39 mouse cellular contexts compared by ENCODE assay signal in the genomic region with DNA sequence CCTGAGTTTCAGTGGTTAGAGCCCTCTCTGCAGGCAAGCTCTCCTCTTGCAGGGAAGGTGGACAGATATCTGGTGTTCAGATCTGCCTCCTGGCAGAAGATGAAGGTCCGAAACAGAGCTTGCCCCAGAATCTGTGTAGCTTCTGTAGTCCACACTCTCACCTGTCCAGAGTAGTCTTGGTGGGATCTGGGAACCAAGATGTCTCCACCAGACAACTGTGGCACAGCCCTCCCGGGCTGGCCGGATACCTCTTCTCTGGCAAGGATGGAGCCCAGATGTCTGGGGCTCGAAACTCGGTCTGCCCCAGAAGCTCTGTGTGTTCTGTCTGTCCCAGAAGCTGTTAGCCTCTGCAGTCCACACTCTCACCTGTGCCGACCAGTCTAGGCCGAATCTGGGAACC. TPM values are rescaled to one million over a fixed set of nuclear protein-coding genes. Genes with fewer than 3 reads are reported as not detected.
"Had no signal": no experiment of that assay in that cellular context is flagged by ENCODE, and none has a peak within 500 bp of the region (broad histone marks: within the 10 kb centered on the region; RNA-seq: fewer than 3 reads in every experiment).

No protein-coding gene starts in this region.

- H3K4me2 ChIP-seq: limb, embryonic 12.5 days; limb, embryonic 13.5 days; limb, embryonic 15.5 days; liver, embryonic 11.5 days; liver, embryonic 12.5 days; liver, embryonic 13.5 days; liver, embryonic 15.5 days; lung, embryonic 14.5 days; lung, embryonic 15.5 days; midbrain, embryonic 11.5 days; midbrain, embryonic 12.5 days; midbrain, embryonic 13.5 days; midbrain, embryonic 15.5 days; neural tube, embryonic 12.5 days had no signal

- ATAC-seq: liver, embryonic 12.5 days; liver, postnatal 0 days; lung, postnatal 0 days; midbrain, embryonic 13.5 days; midbrain, embryonic 15.5 days; midbrain, embryonic 16.5 days had no signal

- H3K27ac ChIP-seq: limb, embryonic 10.5 days; limb, embryonic 12.5 days; limb, embryonic 13.5 days; limb, embryonic 15.5 days; liver, embryonic 12.5 days; liver, embryonic 13.5 days; liver, embryonic 14.5 days; liver, embryonic 15.5 days; lung, embryonic 15.5 days; macrophage; midbrain, embryonic 10.5 days; midbrain, embryonic 12.5 days; midbrain, embryonic 13.5 days; midbrain, embryonic 15.5 days; neural tube, embryonic 12.5 days had no signal

- H3K27me3 ChIP-seq: limb, embryonic 12.5 days; limb, embryonic 13.5 days; limb, embryonic 15.5 days; liver, embryonic 12.5 days; liver, embryonic 13.5 days; liver, embryonic 15.5 days; lung, embryonic 15.5 days; megakaryocyte, embryonic 14.5 days; midbrain, embryonic 12.5 days; midbrain, embryonic 13.5 days; midbrain, embryonic 15.5 days; neural tube, embryonic 12.5 days had no signal

- H3K36me3 ChIP-seq: limb, embryonic 10.5 days; limb, embryonic 12.5 days; limb, embryonic 13.5 days; limb, embryonic 15.5 days; liver, embryonic 12.5 days; liver, embryonic 13.5 days; liver, embryonic 15.5 days; lung, embryonic 15.5 days; midbrain, embryonic 10.5 days; midbrain, embryonic 12.5 days; midbrain, embryonic 13.5 days; midbrain, embryonic 15.5 days; neural tube, embryonic 12.5 days had no signal

- H3K4me1 ChIP-seq: limb, embryonic 10.5 days; limb, embryonic 12.5 days; limb, embryonic 13.5 days; limb, embryonic 15.5 days; liver, embryonic 12.5 days; liver, embryonic 13.5 days; liver, embryonic 15.5 days; lung, embryonic 15.5 days; megakaryocyte, embryonic 14.5 days; midbrain, embryonic 10.5 days; midbrain, embryonic 12.5 days; midbrain, embryonic 13.5 days; midbrain, embryonic 15.5 days; neural tube, embryonic 12.5 days had no signal

- H3K9ac ChIP-seq: limb, embryonic 12.5 days; limb, embryonic 13.5 days; limb, embryonic 15.5 days; liver, embryonic 12.5 days; liver, embryonic 13.5 days; liver, embryonic 14.5 days; liver, embryonic 15.5 days; liver, postnatal 0 days; lung, embryonic 14.5 days; lung, embryonic 15.5 days; midbrain, embryonic 12.5 days; midbrain, embryonic 13.5 days; midbrain, embryonic 15.5 days; neural tube, embryonic 12.5 days had no signal

- H3K4me3 ChIP-seq: limb, embryonic 10.5 days; limb, embryonic 12.5 days; limb, embryonic 13.5 days; limb, embryonic 15.5 days; liver, embryonic 12.5 days; liver, embryonic 13.5 days; liver, embryonic 15.5 days; lung, embryonic 15.5 days; megakaryocyte, embryonic 14.5 days; midbrain, embryonic 10.5 days; midbrain, embryonic 12.5 days; midbrain, embryonic 13.5 days; midbrain, embryonic 15.5 days; myocyte; neural tube, embryonic 12.5 days had no signal

- DNase-seq: left cerebral cortex, postnatal 4 days; liver; liver, embryonic 13.5 days; liver, postnatal 0 days; lung, adult 18-20 months; lung, adult 2 months; lung, embryonic 14.5 days; lung, postnatal 10 days; lung, postnatal 14 days; lung, postnatal 36 days; lung, postnatal 4 days; midbrain, embryonic 14.5 days had no signal

- H3K9me3 ChIP-seq: limb, embryonic 10.5 days; limb, embryonic 12.5 days; limb, embryonic 13.5 days; limb, embryonic 15.5 days; liver, embryonic 12.5 days; liver, embryonic 15.5 days; lung, embryonic 15.5 days; midbrain, embryonic 12.5 days; midbrain, embryonic 13.5 days; midbrain, embryonic 15.5 days; neural tube, embryonic 12.5 days had no signal

RNA-seq across cellular contexts. Expression of gene Olfr814, which starts 6.3 kb away (rescaled TPM):
- polyA plus RNA-seq: limb, embryonic 10.5 days; limb, embryonic 11.5 days; limb, embryonic 12.5 days; limb, embryonic 13.5 days; limb, embryonic 14.5 days; limb, embryonic 15.5 days; liver, adult 2 months; liver, embryonic 11.5 days; liver, embryonic 12.5 days; liver, embryonic 13.5 days; liver, embryonic 14.5 days; liver, embryonic 15.5 days; liver, embryonic 16.5 days; liver, postnatal 0 days; lung, adult 2 months; lung, embryonic 14.5 days; lung, embryonic 15.5 days; lung, embryonic 16.5 days; lung, postnatal 0 days; macrophage; midbrain, embryonic 10.5 days; midbrain, embryonic 11.5 days; midbrain, embryonic 12.5 days; midbrain, embryonic 13.5 days; midbrain, embryonic 14.5 days; midbrain, embryonic 15.5 days; midbrain, embryonic 16.5 days; midbrain, postnatal 0 days; myocyte; neural tube, embryonic 11.5 days; neural tube, embryonic 12.5 days had no signal

RNA-seq across cellular contexts. Expression of gene Olfr815, which starts 19.7 kb away (rescaled TPM):
- polyA plus RNA-seq: limb, embryonic 10.5 days; limb, embryonic 11.5 days; limb, embryonic 12.5 days; limb, embryonic 13.5 days; limb, embryonic 14.5 days; limb, embryonic 15.5 days; liver, adult 2 months; liver, embryonic 11.5 days; liver, embryonic 12.5 days; liver, embryonic 13.5 days; liver, embryonic 14.5 days; liver, embryonic 15.5 days; liver, embryonic 16.5 days; liver, postnatal 0 days; lung, adult 2 months; lung, embryonic 14.5 days; lung, embryonic 15.5 days; lung, embryonic 16.5 days; lung, postnatal 0 days; macrophage; midbrain, embryonic 10.5 days; midbrain, embryonic 11.5 days; midbrain, embryonic 12.5 days; midbrain, embryonic 13.5 days; midbrain, embryonic 14.5 days; midbrain, embryonic 15.5 days; midbrain, embryonic 16.5 days; midbrain, postnatal 0 days; myocyte; neural tube, embryonic 11.5 days; neural tube, embryonic 12.5 days had no signal

RNA-seq across cellular contexts. Expression of gene Olfr816, which starts 29.5 kb away (rescaled TPM):
- polyA plus RNA-seq: limb, embryonic 10.5 days; limb, embryonic 11.5 days; limb, embryonic 12.5 days; limb, embryonic 13.5 days; limb, embryonic 14.5 days; limb, embryonic 15.5 days; liver, adult 2 months; liver, embryonic 11.5 days; liver, embryonic 12.5 days; liver, embryonic 13.5 days; liver, embryonic 14.5 days; liver, embryonic 15.5 days; liver, embryonic 16.5 days; liver, postnatal 0 days; lung, adult 2 months; lung, embryonic 14.5 days; lung, embryonic 15.5 days; lung, embryonic 16.5 days; lung, postnatal 0 days; macrophage; midbrain, embryonic 10.5 days; midbrain, embryonic 11.5 days; midbrain, embryonic 12.5 days; midbrain, embryonic 13.5 days; midbrain, embryonic 14.5 days; midbrain, embryonic 15.5 days; midbrain, embryonic 16.5 days; midbrain, postnatal 0 days; myocyte; neural tube, embryonic 11.5 days; neural tube, embryonic 12.5 days had no signal

RNA-seq across cellular contexts. Expression of gene Olfr813, which starts 30.8 kb away (rescaled TPM):
- polyA plus RNA-seq: limb, embryonic 10.5 days; limb, embryonic 11.5 days; limb, embryonic 12.5 days; limb, embryonic 13.5 days; limb, embryonic 14.5 days; limb, embryonic 15.5 days; liver, adult 2 months; liver, embryonic 11.5 days; liver, embryonic 12.5 days; liver, embryonic 13.5 days; liver, embryonic 14.5 days; liver, embryonic 15.5 days; liver, embryonic 16.5 days; liver, postnatal 0 days; lung, adult 2 months; lung, embryonic 14.5 days; lung, embryonic 15.5 days; lung, embryonic 16.5 days; lung, postnatal 0 days; macrophage; midbrain, embryonic 10.5 days; midbrain, embryonic 11.5 days; midbrain, embryonic 12.5 days; midbrain, embryonic 13.5 days; midbrain, embryonic 14.5 days; midbrain, embryonic 15.5 days; midbrain, embryonic 16.5 days; midbrain, postnatal 0 days; myocyte; neural tube, embryonic 11.5 days; neural tube, embryonic 12.5 days had no signal

RNA-seq across cellular contexts. Expression of gene Olfr812, which starts 40.0 kb away (rescaled TPM):
- polyA plus RNA-seq: limb, embryonic 10.5 days; limb, embryonic 11.5 days; limb, embryonic 12.5 days; limb, embryonic 13.5 days; limb, embryonic 14.5 days; limb, embryonic 15.5 days; liver, adult 2 months; liver, embryonic 11.5 days; liver, embryonic 12.5 days; liver, embryonic 13.5 days; liver, embryonic 14.5 days; liver, embryonic 15.5 days; liver, embryonic 16.5 days; liver, postnatal 0 days; lung, adult 2 months; lung, embryonic 14.5 days; lung, embryonic 15.5 days; lung, embryonic 16.5 days; lung, postnatal 0 days; macrophage; midbrain, embryonic 10.5 days; midbrain, embryonic 11.5 days; midbrain, embryonic 12.5 days; midbrain, embryonic 13.5 days; midbrain, embryonic 14.5 days; midbrain, embryonic 15.5 days; midbrain, embryonic 16.5 days; midbrain, postnatal 0 days; myocyte; neural tube, embryonic 11.5 days; neural tube, embryonic 12.5 days had no signal
